Mouse (Mus musculus): ENCODE results near the gene Twnk.

Twnk gene

DNA sequence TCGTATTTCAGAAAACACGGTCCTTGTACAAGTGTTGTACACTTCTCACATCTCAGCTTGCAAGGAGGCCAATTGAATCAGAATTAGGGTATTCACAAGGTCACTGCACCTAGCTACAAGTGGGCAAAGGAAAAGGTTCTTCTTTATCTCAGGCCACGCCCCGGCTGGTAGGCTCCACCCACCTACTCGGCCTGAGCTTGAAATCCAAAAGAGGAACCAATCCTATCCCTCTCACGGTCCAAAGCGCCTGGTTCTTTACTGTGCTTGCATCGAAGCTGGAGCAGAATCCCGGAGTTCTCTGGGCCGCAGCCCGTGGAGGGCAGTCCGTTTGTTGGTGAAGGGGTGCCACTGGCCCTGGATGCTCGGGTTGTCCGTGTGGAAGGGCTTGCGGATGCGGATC is at the start of gene Twnk:
Gene Twnk (plus strand): TSS at position 220 of the 400 bp plus-strand sequence.
- DNase-seq (ENCODE audit: low read depth, low spot score): peak; percentile 91

DNA sequence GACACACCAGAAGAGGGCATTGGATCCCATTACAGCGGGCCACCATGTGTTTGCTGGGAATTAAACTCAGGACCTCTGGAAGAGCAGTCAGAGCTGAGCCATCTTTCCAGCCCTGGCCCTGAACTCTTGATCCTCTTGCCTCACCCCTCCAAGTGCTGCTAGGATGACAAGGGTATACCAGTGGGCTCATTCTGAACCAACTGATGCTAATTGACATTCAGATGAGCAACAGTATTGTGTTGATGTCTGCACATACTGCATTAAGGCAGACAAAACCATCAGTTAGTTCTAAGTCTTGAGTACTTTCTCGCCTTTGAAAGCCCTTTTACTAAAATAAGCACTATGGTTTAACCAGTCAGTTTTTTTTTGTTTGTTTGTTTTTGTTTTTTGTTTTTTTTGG is 45.8 kb upstream of the Twnk start:
- DNase-seq (ENCODE audit: low read depth, low spot score): peak; percentile 40

DNA sequence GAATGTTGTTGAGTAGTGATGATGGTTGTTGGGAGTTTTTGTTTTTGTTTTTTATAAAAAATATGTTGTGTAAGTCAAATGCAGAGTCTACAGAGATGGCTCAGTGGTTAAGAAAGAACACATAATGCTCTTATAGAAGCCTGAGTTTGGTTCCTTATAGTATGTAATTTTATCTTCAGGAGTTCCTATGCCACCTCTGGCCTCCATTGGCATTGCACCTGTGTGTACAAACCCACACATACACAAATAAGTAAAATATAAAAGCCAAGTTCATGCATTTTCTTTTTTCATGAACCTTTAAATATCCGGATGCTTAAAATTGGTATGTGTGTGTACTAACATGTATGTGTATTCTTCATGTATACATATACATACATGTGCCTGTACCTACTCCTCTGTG is 39.5 kb upstream of the Twnk start:
- DNase-seq (ENCODE audit: low read depth, low spot score): no peak

DNA sequence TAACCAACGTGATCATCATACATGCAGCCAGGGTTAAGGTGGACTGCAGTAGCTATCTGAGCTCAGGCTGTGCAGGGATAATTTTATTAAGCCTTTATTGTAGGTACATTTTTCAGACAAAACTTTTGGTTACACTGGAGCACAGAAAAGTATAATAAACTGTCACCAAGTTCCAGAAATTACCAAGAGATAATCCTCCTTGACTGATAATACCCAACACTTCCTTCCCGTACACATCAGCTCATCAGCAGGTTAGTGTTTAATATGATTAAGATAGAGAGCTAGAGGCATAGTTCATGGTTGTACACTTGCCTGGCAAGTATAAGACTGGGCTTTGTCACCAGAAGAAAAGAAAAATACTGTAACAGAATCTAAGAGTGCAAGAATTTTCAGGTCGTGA is 37.1 kb upstream of the Twnk start:
- DNase-seq (ENCODE audit: low read depth, low spot score): no peak

DNA sequence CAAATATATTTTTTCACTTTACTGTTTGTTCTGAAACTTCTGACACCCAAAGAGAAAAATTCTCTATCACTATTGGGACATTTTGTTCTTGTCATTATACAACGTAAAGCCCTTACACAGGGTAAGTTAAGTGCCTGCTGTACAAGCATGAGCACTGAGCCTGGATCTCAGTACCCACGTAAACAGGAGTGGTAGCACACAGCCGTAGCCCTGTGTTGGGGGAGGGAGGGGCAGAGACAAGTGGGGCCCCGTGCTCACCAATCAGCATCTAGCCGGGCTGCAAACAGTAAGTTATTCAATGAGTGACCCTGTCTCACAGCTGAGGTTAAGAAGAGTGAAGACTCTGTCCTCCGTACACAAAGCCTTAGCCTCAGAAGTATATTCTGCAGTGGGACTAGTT is 28.8 kb upstream of the Twnk start:
- DNase-seq (ENCODE audit: low read depth, low spot score): no peak

DNA sequence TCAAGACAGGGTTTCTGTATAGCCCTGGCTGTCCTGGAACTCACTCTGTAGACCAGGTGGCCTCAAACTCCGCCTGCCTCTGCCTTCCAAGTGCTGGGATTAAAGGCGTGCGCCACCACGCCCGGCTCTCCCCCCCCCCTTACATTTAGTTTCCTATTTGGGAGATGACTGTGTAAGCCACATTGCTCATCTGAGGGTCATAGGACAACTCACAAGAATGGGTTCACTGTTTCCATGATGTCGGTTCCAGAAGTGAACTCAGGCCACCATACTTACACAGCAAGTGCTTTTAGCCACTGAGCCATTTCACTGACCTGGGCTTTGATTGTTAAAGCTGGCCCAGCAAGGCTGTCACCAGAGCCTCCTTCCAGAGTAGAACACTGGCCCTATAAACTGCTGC is 28.3 kb upstream of the Twnk start:
- DNase-seq (ENCODE audit: low read depth, low spot score): no peak

DNA sequence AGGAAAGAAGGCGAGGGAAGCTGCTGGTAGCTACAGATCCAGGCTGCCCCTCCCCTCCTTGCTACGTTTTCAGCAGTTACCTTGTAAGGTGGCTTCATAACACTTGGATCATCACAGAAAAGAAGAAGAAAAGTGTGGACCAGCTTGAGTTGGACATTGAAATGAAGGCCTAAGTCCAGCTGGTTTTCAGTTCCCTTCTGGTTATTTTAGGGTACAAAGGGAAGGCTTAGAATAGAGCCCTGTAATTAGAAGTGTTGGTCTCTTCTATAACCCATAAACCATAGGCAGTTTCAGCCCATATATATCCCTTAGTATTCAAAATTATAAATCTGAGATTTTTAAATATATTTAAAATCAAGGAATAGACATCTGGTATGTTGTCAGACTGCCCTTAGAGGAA is 24.7 kb upstream of the Twnk start:
- no peak for DNase-seq (ENCODE audit: low read depth, low spot score)

DNA sequence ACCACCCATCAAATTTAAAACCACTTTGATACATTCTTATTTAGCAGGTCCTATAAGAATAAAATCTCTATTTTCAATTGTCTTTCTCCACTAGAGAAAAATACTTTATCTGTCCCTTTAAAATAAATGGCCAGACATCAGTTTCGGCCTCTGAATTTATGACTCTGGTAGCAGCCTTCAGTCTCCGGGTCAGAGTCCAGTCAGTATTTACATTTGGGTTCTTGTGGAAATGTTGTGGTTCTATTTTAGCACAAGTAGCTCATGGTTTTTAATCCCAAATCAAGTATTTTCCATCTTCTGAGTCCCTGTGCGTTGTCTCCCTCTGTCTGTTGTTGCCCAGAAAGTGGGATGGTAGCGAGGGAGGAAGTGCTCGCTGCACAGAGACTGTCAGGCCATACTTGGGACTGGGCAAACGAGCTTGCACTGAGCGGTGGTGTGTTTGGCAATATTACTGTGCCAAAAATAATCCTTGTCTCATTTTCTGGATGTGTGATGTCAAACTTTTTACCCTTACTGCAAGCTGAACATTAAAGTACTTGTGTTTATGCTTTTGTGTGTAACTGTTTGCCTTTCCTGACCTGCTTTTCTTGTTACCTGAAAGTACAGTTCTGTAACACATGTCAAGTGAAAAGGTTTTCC is 22.9 kb upstream of the Twnk start:
- no peak for DNase-seq (ENCODE audit: low read depth, low spot score)

DNA sequence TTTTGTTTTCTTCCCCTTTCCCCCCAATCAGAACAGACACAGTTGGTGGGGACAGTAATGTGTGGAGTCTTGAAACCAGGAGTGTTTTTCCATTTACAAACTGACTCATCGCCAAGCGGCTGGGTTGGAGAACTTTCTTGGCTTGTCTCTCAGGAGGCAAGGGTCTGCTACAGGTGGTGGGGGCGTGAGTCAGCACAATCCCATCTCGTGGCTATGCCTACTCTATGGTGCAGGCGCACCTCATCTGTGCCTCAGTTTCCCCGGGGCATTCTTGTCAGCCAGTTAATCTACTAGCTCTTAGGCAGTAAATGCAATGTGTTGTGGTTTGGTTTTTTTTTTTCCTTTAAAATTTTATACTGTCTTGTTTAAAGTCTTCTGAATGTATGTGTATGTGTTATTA is 22.1 kb upstream of the Twnk start:
- no peak for DNase-seq (ENCODE audit: low read depth, low spot score)

DNA sequence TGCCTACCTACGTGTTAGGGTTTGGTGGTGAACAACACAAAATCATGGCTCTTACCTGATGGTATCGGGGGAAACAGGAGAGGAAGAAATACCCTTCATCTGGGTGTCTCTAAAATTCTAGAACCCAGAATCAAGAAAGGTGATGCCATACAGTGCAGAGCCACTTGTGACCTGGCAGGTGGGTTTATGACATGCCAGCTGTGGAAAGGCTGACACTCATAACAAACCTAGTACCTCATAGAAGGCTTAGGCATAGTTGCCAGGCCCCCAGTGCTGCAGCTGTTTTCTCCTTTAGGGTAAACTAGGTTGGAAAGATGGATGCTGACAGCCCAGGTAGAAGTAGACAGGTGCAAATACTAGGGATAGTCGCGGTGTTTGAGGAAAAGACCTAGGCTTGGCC is 21.0 kb upstream of the Twnk start:
- no peak for DNase-seq (ENCODE audit: low read depth, low spot score)

DNA sequence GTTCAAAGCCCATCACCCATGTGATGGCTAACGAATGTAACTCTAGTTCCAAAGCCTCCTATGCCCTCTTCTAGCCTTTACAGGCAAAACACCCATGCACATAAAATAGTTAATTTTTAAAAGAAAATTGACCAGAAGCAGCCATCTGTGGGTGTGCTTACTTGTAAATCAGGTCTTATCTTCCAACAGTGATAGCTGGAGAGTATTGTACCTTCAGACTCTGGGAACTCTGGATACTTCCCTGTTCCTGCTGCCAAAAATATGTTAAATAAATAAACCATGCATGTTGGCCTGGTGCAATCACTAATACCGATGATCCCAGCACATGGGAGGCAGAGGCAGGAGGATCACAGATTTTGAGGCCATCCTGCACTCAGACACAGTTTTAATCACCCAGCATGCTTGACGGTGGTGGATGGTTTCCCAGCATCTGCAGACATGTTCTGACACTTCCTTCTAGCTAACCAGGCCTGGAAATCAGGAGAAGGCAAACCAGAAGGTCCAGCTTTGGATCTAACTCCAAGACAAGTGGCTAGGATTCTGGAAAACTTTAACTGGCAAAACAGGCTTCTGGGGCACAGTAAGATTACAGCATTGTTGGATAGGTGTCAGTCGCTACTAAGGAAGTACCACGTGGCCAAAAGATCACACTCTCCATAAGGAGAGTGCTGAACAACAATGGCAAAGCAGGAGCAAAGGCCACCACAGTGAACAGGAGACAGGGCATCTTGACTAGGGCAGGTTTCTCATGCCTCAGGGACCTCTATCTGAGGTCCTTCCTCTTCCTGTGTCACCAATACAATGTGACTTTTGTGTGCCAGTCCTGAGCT is 20.1 kb upstream of the Twnk start:
- no peak for DNase-seq (ENCODE audit: low read depth, low spot score)

DNA sequence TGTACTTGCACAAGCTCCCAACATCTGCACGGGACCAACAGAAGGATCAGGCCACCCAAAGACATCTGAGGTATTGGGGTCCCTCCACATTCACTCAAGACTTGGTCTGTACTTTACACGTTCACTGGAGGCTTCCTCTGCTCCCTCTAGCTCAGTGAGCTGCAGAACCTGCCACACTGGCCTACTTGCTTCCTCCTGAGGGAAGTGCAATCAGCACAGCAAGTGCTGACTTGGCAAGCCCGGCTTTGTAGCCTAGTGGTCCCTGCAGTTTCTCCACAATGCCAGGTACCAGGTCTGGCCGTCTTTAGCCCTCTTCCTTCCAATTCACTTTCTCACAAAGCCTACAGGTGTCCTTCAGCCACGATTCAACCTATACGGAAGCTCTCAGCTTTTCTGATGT is 18.5 kb upstream of the Twnk start:
- no peak for DNase-seq (ENCODE audit: low read depth, low spot score)

DNA sequence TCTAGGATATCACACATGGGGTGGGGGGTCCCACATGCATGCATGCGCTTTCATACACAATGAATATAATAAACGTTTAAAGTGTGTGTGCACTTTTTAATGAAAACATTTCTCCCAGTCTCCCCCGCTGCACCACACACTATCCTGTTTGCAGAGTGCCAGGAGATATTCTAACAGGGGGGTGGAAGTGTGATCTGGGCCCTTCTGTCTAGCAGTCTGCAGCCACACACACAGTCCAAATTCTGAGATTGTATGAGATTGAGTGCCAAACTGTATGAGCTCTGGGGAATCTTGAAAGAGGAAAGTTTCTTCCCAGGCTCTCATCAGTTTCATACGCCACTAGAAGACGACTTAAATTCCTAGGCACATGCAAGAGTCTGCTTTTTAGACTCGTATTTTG is 17.6 kb upstream of the Twnk start:
- DNase-seq (ENCODE audit: low read depth, low spot score): no peak

DNA sequence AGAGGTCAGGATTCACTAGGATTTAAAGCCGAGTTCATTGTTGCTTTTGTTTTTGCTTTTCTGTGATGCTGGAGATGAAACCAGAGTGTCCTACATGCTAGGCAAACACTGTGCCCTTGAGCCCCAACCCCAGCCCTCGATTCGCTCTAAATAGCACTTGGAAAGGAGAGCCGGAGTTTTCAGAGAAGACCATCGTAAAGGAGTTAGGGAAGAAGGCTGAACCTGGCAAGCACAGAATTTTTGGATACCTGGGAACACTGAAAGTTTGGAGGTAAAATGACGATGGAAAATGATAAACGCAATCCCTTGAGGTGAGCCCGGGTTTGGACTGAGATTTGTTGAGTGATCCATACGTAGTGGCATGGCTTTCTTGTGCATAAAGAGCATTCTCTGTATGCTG is 17.1 kb upstream of the Twnk start:
- DNase-seq (ENCODE audit: low read depth, low spot score): no peak

DNA sequence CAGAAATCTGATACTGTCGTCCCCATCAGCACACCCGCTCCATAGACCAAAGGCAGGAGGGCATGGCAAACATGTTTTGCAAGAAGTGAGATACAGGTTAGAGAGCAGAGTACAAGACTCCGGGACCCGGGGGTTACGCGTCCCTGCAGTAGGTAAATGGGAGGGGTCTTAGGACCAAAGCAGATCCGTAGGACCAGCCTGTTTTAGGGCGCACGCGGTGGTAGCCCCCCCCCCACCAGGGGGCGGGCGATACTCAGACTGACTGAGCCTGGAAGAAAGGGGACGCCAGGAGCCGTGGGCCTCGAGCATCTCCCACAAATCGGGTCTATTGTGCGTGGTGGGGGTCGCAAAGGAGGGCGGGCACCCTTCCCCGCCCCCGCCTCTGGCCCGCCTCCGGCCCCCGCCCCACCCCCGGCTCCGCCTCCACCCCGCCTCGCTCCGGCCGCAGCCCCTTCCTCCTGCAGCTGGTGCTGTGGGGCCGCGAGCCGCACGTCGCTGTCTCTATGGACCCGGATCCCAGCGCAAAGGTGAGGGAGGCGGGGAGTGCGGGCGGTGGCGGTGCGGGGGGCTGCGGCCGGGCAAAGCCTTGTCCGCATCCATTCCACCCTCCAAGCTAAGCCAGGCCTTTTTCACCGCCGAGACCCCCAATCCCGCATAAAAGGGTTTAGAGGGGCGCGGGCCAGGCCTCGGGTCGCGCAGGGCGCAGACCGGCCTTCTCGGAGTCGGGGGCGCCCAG is 16.5 kb upstream of the Twnk start, which contains the start of gene Sema4g:
Gene Sema4g (plus strand): TSS at position 271 of the 736 bp plus-strand sequence.
- DNase-seq (ENCODE audit: low read depth, low spot score): peak; percentile 56

DNA sequence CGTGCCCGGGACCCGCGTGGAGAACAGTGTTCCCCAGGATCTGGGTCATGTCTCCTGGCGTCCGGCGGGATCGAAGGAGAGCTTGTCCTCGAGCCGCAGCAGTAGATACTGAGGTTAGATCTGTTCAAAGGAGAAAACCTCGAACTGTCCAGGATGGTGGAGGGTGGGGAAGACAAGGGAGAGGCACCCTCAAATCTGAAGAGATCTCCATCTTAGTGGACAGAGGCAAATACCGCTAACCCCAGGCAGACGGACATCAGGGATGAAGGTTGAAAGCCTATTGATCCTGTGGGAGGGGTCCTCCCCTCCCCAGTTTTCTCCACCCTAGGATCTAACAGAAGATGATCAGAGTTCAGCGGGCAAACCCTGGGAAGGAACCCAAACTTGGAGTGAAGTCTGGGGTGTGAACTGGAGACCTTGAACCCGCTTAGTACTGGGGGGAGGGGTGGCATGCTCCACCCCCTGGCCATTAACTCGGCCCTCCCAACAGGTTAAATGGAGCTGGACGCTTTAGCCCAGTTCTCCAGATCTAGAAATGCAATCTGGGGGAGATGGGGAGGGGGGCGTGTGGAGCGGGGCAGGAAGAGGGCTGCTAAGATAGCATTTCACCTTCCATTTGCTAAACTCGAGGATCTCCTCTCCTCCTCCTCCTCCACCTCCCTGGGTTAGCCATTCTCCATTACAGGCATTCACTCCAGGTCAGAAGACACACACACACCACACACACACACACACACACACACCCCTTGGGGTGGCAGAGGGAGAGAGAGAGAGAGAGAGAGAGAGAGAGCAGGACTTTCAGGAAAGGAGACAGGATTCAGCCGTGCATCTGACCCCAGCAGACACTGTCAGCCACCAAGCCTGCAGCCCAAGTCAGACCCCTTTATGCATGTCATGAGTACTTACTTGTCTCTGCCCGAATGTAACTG is 15.6 kb upstream of the Twnk start:
- DNase-seq (ENCODE audit: low read depth, low spot score): no peak

DNA sequence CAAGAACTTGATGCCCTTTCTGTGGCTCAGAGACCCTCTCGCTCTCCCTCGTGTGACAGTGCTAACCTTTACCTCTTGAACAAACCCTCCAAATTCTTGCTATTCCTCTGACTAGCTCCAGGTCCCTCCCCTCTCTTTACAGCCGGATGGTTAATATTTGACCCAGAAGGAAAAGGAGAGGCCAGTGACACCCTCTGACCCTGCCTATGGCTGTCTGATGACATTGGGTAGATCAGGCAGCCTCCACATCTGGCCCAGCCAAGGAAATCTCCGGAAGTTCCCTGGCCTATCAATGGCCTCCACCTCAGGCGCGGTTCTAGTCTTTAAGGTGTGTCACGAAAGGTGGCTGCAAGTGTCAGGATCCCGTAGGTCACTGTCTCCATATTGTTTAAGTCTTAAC is 14.4 kb upstream of the Twnk start:
- peak; percentile 25 for DNase-seq (ENCODE audit: low read depth, low spot score)

DNA sequence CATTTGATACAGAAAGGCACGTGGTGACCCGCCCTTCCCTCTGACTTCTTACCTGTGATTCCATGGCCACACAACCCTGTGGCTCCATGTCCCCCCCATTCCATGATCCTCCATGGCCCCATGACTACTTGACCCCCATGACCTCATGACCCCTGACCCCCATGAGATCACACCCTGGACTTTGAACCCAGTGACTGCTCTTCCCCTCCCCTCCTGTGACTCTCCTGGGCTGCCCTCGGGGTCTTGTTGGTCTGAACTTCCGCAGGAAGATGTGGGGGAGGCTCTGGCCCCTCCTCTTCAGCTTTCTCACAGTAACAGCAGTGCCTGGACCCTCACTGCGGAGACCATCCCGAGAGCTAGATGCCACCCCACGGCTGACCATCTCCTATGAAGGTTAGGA is 13.2 kb upstream of the Twnk start:
- DNase-seq (ENCODE audit: low read depth, low spot score): peak; percentile 25

DNA sequence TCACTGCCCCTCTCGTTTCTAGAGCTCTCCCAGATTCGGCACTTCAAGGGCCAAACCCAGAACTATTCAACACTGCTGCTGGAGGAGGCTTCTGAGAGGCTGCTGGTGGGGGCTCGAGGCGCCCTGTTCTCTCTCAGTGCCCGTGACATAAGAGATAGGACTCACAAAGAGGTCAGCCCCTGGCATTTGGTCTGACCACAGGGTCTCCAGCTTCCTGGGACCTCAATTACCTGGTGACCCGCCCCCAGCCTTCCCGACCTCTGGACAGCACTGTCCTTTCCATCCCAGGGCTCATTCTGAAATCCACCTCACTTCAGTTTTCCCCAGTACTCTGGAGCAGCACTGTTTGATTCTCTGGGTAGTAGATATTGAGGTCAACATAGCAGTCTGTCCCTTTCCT is 12.8 kb upstream of the Twnk start:
- DNase-seq (ENCODE audit: low read depth, low spot score): no peak

DNA sequence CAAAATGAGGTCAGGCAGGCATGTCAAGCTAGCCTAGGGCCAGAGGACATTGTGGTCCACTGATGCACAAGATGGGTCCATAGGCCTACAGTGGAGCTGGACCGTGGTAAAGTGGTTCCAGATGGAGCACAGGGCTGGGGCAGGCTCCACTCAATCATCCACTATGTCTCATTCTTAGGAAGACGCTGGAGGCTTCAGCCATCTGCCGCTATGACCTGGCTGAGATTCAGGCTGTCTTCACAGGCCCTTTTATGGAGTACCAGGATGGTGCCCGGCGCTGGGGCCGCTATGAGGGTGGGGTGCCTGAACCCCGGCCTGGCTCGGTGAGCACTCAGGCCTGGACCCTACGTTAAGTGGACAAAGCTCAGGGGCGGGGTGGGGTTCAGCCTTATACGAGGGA is 7.7 kb upstream of the Twnk start:
- DNase-seq (ENCODE audit: low read depth, low spot score): no peak

DNA sequence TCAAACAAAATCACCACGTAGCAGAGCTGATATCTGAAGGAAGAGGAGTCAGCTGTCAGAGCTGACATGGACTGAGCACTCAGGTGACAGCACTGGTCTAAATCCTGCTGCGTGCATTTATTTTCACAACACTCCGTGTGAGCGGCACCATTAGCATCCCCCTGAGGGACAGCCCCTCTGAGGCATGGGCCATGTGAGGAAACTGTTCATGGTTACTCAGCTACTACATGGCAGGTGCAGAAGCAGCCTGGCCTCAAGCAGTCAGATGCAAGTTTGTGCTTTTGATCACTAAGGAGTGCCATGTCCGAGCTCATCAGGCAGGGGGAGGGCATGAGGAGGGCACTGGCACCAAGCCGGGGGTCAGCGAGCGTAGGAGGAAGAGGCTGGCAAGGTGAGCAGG is 5.8 kb upstream of the Twnk start:
- no peak for DNase-seq (ENCODE audit: low read depth, low spot score)

DNA sequence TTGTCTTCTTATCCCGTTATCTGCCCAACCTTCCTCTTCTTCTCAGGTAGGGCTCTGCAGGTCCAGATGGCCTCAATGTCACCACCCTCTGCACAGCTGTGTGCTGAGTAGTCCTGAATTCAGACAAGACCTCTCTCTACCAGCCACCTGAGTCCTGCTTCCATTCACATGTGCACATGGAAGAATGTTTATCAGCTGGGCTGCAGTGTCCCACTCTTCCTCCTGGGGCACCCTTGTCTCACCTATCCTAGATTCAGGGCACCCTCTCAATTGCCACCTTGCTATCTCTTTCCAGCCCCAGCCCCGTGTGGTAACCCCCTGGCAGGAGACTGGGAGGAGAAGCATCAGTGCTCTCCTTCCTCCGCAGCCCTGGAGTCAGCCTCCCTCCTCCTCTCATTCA is 3.2 kb upstream of the Twnk start:
- no peak for DNase-seq (ENCODE audit: low read depth, low spot score)

All from ZHBTc4 (cell line).